Mouse (Mus musculus) hindbrain, embryonic 12.5 days (tissue): Measurements from ENCODE around the gene Cds1. TPM values are rescaled to one million over a fixed set of nuclear protein-coding genes. Genes with fewer than 3 reads are reported as not detected.

ENCODE experiments used
- ATAC-seq: fragments of 200-750 bp; cut with Nextera tagmentation; 2 replicates; pipeline ENCODE4 v1.8.0; 2017; ENCODE audit warnings: moderate TSS enrichment; ENCODE audit not compliant: low FRiP score
- H3K27ac ChIP-seq: fragments of 300-500 bp; sonication (generic); 2 replicates; pipeline ENCODE4 v1.5.1; 2016; ENCODE audit warnings: mild to moderate bottlenecking
- H3K27me3 ChIP-seq: fragments of 300-500 bp; sonication (generic); 2 replicates; pipeline ENCODE4 v1.6.1; 2016; ENCODE audit warnings: mild to moderate bottlenecking
- H3K36me3 ChIP-seq: fragments of 300-500 bp; sonication (generic); 2 replicates; pipeline ENCODE4 v1.6.1; 2016; ENCODE audit warnings: mild to moderate bottlenecking
- H3K4me1 ChIP-seq: fragments of 300-500 bp; sonication (generic); 2 replicates; pipeline ENCODE4 v1.6.1; 2016
- H3K4me2 ChIP-seq: fragments of 300-500 bp; sonication (generic); replicated peaks from 2 replicates; pipeline ENCODE4 v1.6.1; 2016; ENCODE audit warnings: mild to moderate bottlenecking
- H3K4me3 ChIP-seq: fragments of 300-500 bp; sonication (generic); 2 replicates; pipeline ENCODE4 v1.5.1; 2016; ENCODE audit warnings: mild to moderate bottlenecking
- H3K9ac ChIP-seq: fragments of 300-500 bp; sonication (generic); 2 replicates; pipeline ENCODE4 v1.6.1; 2016; ENCODE audit warnings: mild to moderate bottlenecking, moderate library complexity
- H3K9me3 ChIP-seq: fragments of 300-500 bp; sonication (generic); replicated peaks from 2 replicates; pipeline ENCODE4 v1.6.1; 2016; ENCODE audit warnings: mild to moderate bottlenecking
- WGBS: fragments of 180-500 bp; shearing (Covaris S2); methylation state at CpG from one replicate; pipeline ENCODE4 v1.1.7; 2016; 5-methylcytosine and 5-hydroxymethylcytosine counted together
- polyA plus RNA-seq: library from polyadenylated mRNA; unstranded; fragments of >200 nt; fragmentation: Nextera tagmentation; extraction: Ambion mirVana; gene quantifications from 2 replicates; pipeline ENCODE4 v1.2.1, GENCODE M21; 2016

Gene Cds1
- polyA plus RNA-seq, 1 experiment from 2014 or later, result 3.2 TPM

DNA sequence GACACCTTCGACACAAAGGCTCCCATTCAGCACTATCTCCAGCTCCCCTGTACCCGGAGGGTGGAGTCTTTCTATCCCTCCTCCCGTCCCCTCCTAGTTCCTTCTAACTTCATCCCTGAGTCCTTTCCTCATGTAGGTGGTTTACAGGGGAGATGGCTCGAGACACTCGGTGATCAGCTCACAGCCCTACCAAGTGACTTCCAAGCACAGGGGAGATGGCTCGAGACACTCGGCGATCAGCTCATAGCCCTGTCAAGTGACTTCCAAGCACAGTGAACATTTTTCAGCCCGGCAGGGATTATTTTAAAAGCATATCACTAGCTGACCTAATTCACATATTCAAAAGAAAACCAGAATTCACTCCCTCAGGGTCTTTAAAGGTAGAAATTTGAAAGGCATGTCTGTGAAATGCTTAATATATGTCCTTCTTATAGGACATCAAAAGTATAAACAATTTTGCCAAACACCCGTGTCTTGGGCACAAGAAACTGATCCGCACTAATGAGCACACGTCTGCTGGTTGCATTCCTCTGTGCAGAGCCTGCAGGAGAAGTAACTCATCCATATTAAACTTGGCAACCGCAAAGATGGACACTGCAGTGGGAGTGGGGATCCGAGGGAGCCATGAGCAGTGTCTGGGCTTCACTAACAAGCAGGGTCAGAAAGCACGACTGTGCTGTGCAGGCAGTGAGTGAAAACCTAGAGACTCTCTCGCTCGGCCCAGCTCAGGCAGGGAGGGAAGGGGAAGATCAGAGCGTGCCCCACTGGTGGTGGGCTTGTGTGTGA lies 97.0 kb downstream of the Cds1 start:
- H3K9me3 ChIP-seq, result no peaks in the 10 kb centered on the region
- H3K27ac ChIP-seq, result no peak overlapping the region
- WGBS, result 90% methylated on average over 18 of the region's 18 CpGs
- no peaks in the 10 kb centered on the region for H3K4me1 ChIP-seq
- no peaks in the 10 kb centered on the region for H3K27me3 ChIP-seq
- ATAC-seq, result no peak
- no peak overlapping the region for H3K9ac ChIP-seq
- H3K36me3 ChIP-seq, result peaks cover 88% of the 10 kb centered on the region
- no peak overlapping the region for H3K4me2 ChIP-seq
- H3K4me3 ChIP-seq, result no peak overlapping the region

DNA sequence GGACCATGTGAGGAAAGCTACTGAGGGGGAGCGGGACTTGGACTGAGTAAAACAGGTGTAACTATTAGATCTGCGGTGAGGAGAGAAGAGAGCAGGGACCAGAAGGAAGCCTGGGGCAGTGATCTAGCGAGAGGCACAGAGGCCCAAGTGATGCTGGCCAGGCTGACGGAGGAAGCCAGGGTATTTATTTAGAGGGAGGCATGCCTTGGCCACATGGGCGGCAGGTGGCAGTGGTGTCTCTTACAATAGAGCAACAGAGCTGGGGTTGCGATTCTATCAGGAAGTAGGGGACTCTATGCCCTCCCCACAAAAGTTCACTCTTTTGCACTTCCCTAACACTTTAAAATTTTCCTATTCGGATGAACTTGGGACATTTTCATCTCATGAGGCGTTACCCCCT lies 97.7 kb downstream of the Cds1 start:
- Histone ChIP-seq H3K36me3 (peaks cover 87% of the 10 kb centered on the region), H3K27ac (no peak overlapping the region), H3K27me3 (no peaks in the 10 kb centered on the region), H3K4me1 (no peaks in the 10 kb centered on the region), H3K4me2 (no peak overlapping the region), H3K4me3 (no peak overlapping the region), H3K9ac (no peak overlapping the region), H3K9me3 (no peaks in the 10 kb centered on the region)
- 90% methylated on average over 8 of the region's 8 CpGs for WGBS
- ATAC-seq, result no peak

- Histone ChIP-seq H3K9me3 (no peaks in the 10 kb centered on the region), H3K36me3 (peaks cover 84% of the 10 kb centered on the region), H3K4me3 (no peak overlapping the region), H3K4me1 (no peaks in the 10 kb centered on the region), H3K27ac (no peak overlapping the region), H3K27me3 (no peaks in the 10 kb centered on the region), H3K4me2 (no peak overlapping the region), H3K9ac (no peak overlapping the region)
- no peak for ATAC-seq
- WGBS, result 93% methylated on average over 6 of the region's 6 CpGs
These were observed 99.0 kb downstream of the Cds1 start for GRCm38 (mm10) chr5:101863946-101864345.

GRCm38 (mm10) chr5:101866722-101867121 lies 101.8 kb downstream of the Cds1 start:
- H3K4me3 ChIP-seq, result no peak overlapping the region
- H3K27ac ChIP-seq, result no peak overlapping the region
- 89% methylated on average over 2 of the region's 2 CpGs for WGBS
- peaks cover 90% of the 10 kb centered on the region for H3K36me3 ChIP-seq
- no peaks in the 10 kb centered on the region for H3K4me1 ChIP-seq
- H3K9ac ChIP-seq, result no peak overlapping the region
- no peak for ATAC-seq
- H3K9me3 ChIP-seq, result no peaks in the 10 kb centered on the region
- no peak overlapping the region for H3K4me2 ChIP-seq
- H3K27me3 ChIP-seq, result no peaks in the 10 kb centered on the region

Other genes with a start within 250 kb of the Cds1 start
- gene Nkx6-1, start 100.1 kb upstream of the Cds1 start, polyA plus RNA-seq, result 18.4 and 18.9 TPM in 2 replicates